Mouse (Mus musculus): Measurements from ENCODE around the gene Akap8l.

DNA sequence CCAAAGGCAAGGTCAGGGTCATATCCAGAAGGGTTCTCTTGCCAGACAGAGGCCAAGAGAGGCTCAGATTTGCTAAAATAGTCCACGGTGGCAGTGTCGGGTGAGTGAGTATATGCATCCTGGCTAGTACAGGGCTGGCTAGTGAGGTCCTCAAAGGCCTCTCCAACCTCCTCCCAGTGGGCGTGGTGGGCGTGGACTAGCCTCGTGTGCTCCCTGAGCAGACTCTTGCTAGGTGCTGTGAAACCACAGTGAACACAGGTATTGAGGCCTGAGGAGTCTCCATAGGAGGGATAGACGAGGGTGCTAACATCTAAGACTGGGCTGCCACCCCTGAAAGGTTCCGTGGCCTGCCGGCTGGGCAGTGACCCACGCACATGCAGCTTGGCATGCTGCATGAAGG, 26.7 kb upstream of the Akap8l start:
- TF ChIP-seq CTCF (IDR thresholded peaks at IDR 0.05; ENCODE audit: low read depth, low read length) (no peak), POLR2A (IDR thresholded peaks at IDR 0.05; ENCODE audit: borderline replicate concordance, low read depth, low read length) (no peak)

Measured in bone marrow macrophage, adult 2 months (primary cell).